Mouse (Mus musculus): ENCODE measurements around the gene Fcor. TPM values are rescaled to one million over a fixed set of nuclear protein-coding genes. Genes with fewer than 3 reads are reported as not detected.
A peak's percentile ranks its signal among the peaks of the same experiment; 100 is the strongest.

Gene Fcor
- polyA plus RNA-seq (2012; rRNA removed), result 154 and 266 TPM in 2 replicates

GRCm38 (mm10) chr8:3671980-3672491, at the start of gene Fcor:
Gene Fcor, minus strand, starts transcription at chr8:3672362.
- no peak for DNase-seq (ENCODE audit: low read depth)

GRCm38 (mm10) chr8:3721041-3721440, 48.9 kb upstream of the Fcor start:
- no peak for DNase-seq (ENCODE audit: low read depth)

- DNase-seq (ENCODE audit: low read depth), result no peak
These were observed 48.4 kb upstream of the Fcor start, which contains the start of gene Clec4g for GRCm38 (mm10) chr8:3720551-3720950. Gene Clec4g, minus strand, starts transcription at chr8:3720651.

- no peak for DNase-seq (ENCODE audit: low read depth)
These were observed 46.4 kb upstream of the Fcor start for GRCm38 (mm10) chr8:3718559-3718958.

- DNase-seq (ENCODE audit: low read depth), result no peak
These were observed 45.3 kb upstream of the Fcor start for GRCm38 (mm10) chr8:3717321-3717954.

GRCm38 (mm10) chr8:3711646-3712045, 39.5 kb upstream of the Fcor start:
- no peak for DNase-seq (ENCODE audit: low read depth)

GRCm38 (mm10) chr8:3710312-3710711, 38.1 kb upstream of the Fcor start:
- DNase-seq (ENCODE audit: low read depth), result no peak

- no peak for DNase-seq (ENCODE audit: low read depth)
These were observed 35.4 kb upstream of the Fcor start for GRCm38 (mm10) chr8:3707611-3708010.

GRCm38 (mm10) chr8:3705711-3706110, 33.5 kb upstream of the Fcor start:
- DNase-seq (ENCODE audit: low read depth), result no peak

GRCm38 (mm10) chr8:3701491-3701890, 29.3 kb upstream of the Fcor start:
- DNase-seq (ENCODE audit: low read depth), result no peak

- no peak for DNase-seq (ENCODE audit: low read depth)
These were observed 22.0 kb upstream of the Fcor start, which contains the start of gene Fcer2a for GRCm38 (mm10) chr8:3694121-3694520. Gene Fcer2a, minus strand, starts transcription at chr8:3694175.

- DNase-seq (ENCODE audit: low read depth), result no peak
These were observed 18.6 kb upstream of the Fcor start for GRCm38 (mm10) chr8:3690774-3691173.

GRCm38 (mm10) chr8:3687537-3687936, 15.4 kb upstream of the Fcor start:
- DNase-seq (ENCODE audit: low read depth), result no peak

- DNase-seq (ENCODE audit: low read depth), result no peak
These were observed 13.3 kb upstream of the Fcor start for GRCm38 (mm10) chr8:3685422-3685821.

GRCm38 (mm10) chr8:3684530-3684929, 12.4 kb upstream of the Fcor start:
- no peak for DNase-seq (ENCODE audit: low read depth)

- no peak for DNase-seq (ENCODE audit: low read depth)
These were observed 11.4 kb upstream of the Fcor start for GRCm38 (mm10) chr8:3683408-3684176.

GRCm38 (mm10) chr8:3682435-3682834, 10.3 kb upstream of the Fcor start:
- DNase-seq (ENCODE audit: low read depth), result no peak

GRCm38 (mm10) chr8:3679656-3680055, 7.5 kb upstream of the Fcor start:
- DNase-seq (ENCODE audit: low read depth), result no peak

GRCm38 (mm10) chr8:3679236-3679635, 7.1 kb upstream of the Fcor start:
- no peak for DNase-seq (ENCODE audit: low read depth)

- DNase-seq (ENCODE audit: low read depth), result no peak
These were observed 6.7 kb upstream of the Fcor start for GRCm38 (mm10) chr8:3678831-3679230.

- no peak for DNase-seq (ENCODE audit: low read depth)
These were observed 4.9 kb upstream of the Fcor start for GRCm38 (mm10) chr8:3676993-3677579.

- DNase-seq (ENCODE audit: low read depth), result peak; percentile 23
These were observed 4.2 kb upstream of the Fcor start, which contains the start of gene Trappc5 for GRCm38 (mm10) chr8:3676131-3676992. Gene Trappc5, plus strand, starts transcription at chr8:3676299.
